Mouse (Mus musculus) testis, postnatal 10 days (tissue): ENCODE data around the gene Acp5.
A peak's percentile ranks its signal among the peaks of the same experiment; 100 is the strongest.

Experiments used
- DNase-seq: peaks from one replicate; pipeline ENCODE4 v3.0.0; 2021; ENCODE audit warnings: low spot score

Acp5 gene

DNA sequence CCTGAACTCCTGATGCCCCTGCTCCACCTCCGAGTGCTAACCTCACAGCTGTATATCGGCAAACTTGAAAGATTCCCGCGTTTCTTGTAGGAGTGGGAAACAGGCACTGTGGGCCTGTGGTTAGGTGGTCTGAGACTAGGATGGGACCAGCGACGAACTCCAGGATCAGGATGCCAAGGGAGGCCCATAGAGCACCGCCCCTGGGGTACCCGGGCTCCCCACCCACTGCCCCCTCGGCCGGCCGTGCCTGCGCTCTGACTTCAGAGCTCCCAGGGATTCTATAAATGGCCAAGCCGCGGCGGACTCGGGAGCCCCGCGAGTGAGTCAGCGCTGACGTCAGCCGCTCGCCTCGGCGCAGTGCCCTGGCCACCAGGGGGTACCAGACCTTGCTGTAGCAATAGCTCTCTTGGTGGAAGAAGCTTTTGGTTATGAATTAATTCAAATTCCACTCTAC lies 39.6 kb downstream of the Acp5 start:
- peak; percentile 89 for DNase-seq

DNA sequence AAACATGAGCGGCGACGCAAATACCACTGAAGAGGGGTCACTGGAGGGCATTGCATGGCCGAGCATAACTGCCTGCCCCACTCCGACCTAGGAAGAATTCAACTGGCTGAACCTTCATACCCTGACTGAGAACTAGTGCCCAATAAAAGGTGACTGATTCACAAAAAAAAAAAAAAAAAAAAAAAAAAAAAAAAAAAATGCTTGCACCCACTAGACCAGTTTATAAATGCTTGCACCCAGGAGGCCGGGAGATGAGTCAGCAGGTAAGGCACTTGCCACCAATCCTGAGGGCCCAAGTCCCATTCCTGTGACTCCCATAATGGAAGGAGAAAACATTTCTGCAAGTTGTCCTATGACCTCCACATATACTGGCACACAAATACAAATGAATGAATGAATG lies 42.8 kb downstream of the Acp5 start:
- no peak for DNase-seq

DNA sequence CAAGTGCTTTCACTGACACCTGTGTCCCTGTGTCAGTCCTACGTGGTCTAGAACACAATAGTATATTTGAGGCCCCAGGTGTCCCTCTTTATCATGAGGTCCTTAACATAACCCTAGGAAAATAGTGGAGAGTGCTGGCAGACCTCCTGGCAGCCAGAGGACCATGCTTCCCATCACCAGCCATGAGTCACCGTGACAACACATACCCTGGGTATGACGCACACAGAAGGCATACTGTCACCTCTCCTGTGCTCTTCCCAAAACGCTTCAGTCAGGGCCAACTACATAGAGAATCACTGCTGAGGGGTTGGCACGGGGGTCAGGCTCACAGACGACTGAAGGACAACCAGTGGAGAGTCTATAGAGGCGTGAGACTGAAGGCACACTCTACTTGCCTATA lies 45.5 kb downstream of the Acp5 start:
- DNase-seq = no peak

DNA sequence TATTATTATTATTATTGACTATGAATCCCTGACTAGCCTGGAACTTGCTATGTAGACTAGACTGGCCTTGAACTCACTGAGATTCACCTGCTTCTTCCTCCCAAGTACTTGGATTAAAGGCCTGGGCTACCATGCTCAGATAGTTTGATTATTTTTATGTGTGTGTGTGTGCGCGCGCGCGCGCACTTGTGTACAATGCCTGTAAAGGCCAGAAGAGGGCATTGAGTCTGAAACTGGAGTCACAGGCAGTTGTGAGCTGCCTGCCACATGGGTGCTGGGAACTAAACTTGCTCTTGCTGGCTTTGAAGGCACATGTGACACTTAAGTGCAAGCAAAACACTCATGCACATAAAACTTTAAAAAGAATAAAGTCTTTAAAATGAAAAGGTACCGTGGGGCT lies 46.2 kb downstream of the Acp5 start:
- no peak for DNase-seq

DNA sequence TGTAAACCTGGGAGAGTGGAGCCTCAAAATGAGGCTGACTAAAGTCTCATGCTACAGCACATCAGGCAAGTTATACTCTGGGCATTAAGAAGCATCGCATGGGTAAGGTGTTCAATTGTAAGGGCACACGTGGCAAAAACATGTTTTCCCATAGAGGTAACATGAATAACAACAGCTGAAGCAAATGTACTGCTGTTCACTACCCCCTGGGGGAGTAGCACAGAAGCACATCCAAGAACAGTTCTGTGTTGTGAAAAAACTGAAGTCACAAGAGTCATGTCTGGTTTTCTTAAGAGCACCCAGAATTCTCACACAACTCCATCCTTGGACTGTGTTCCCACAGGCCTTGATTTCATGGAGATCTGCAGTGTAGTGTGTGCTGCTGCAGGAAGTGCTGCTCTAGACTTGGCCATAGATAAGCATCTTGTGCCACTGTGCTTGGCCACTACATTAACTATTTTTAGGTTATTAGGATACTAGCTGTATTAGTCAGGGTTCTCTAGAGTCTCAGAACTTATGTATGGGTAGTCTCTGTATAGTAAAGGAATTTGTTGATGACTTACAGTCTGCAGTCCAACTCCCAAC lies 48.4 kb downstream of the Acp5 start:
- DNase-seq = no peak

DNA sequence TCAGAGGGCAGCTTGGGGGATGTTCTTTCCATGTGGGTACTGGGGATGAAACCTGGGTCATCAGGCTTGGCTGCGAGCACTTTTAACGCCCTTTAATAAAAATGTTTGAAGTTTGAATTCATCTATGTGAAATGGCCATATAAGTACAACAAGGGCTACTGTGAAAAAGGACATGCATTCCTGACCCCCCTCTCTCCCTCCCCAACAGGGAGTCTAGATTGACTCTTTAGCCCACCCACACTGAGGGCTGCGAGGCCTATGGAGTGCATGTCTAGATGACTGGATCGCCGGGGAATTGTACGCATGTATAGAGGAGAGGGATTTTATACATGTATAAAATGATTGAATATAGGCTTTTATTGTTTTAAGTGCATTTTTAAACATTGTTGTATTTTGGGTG lies 49.5 kb downstream of the Acp5 start:
- DNase-seq = no peak

DNA sequence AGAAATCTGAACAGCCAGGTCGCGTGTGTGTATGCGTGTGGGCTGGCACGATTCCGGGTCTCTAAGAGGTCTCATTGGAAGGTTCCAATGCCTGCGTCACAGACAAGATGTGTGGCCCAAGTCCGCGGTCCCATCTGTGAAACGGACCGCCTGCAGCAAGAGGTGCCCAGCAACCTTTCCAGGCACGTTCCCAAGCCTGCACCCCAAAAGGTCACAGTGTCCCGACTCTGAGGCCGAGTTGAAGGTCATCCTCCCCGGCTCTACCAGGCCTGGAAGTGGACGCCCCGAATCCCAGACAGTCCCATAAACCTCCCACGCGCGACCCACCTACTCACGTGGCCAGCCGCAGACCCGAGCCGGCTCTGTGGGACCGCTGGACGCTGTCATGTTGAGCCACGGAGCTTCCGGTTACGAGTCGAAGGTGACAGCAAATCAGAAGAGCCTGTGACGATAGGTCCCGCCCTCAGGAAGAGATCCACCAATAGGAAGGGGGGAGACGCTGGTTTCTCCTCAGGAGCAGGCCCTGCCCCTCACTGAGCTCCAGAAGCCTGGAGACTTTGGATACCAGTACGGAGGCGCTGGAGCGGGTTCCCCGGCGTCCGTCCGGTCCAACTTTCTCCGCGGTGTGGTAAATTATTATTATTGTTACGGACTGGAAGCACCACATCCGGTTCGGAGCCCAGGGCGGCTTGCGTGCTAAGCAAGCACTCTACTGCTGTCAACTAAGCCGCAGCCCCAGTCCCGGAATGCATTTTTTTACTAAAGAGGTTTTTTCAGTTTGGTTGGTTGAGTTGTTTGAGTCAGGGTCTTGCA lies 50.3 kb downstream of the Acp5 start, which contains the start of gene Ecsit:
TSS of gene Ecsit (minus strand) at position 417 of the 813 bp plus-strand sequence.
- DNase-seq = peak; percentile 90

DNA sequence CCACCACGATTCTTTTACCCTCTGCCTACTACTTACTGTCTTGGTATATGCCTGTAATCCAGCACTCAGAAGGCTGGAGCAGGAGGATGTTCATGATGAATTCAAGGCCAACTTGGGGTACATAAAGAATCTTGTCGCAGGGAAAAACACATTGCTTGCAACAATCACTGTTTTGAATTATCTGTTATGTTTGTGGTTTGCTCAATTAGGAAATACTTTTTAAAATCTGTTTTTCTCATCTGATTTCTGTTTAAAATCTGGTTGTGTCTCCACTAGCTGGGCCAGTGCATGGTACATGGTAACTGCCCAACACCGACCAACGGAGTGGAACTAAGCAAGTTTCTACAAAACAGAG lies 50.9 kb downstream of the Acp5 start:
- no peak for DNase-seq
